Mouse (Mus musculus) T-cell, adult 66 days (primary cell): ENCODE results near the gene Tff2. TPM values are rescaled to one million over a fixed set of nuclear protein-coding genes. Genes with fewer than 3 reads are reported as not detected.

Experiments used
- total RNA-seq, 2 experiments: library from RNA; stranded (reverse); gene quantifications; 3 replicates in 1 of 2; 4 replicates in 1 of 2; pipeline ENCODE4 v1.2.4; 2023

Gene Tff2
- total RNA-seq = not detected

GRCm38 (mm10) chr17:31144040-31145037 lies at the start of gene Tff2:
Gene Tff2, minus strand, starts transcription at chr17:31144282.

GRCm38 (mm10) chr17:31165127-31165526 lies 21.0 kb upstream of the Tff2 start, which contains the start of gene Tff1:
Gene Tff1, minus strand, starts transcription at chr17:31165277.

GRCm38 (mm10) chr17:31129452-31129851 lies 14.6 kb downstream of the Tff2 start, which contains the start of gene Tff3:
Gene Tff3, minus strand, starts transcription at chr17:31129646.

Other genes with a start within 250 kb of the Tff2 start
- under 1 TPM in 1 of 2 experiments, not detected in 1; 0.12 TPM for gene Glp1r, start 242.5 kb downstream of the Tff2 start, total RNA-seq
- not detected for gene Umodl1, start 189.6 kb downstream of the Tff2 start, total RNA-seq
- 100 to 1,000 TPM in 1 of 2 experiments, 10 to 100 TPM in 1; 92.6 to 116 TPM for gene Abcg1, start 86.6 kb downstream of the Tff2 start, total RNA-seq
- gene Tff3, start 14.6 kb downstream of the Tff2 start, total RNA-seq = not detected
- not detected for gene Tff1, start 21.0 kb upstream of the Tff2 start, total RNA-seq
- gene Tmprss3, start 54.7 kb upstream of the Tff2 start, total RNA-seq = under 1 TPM; 0.24 to 0.41 TPM
- 100 to 1,000 TPM in 1 of 2 experiments, 10 to 100 TPM in 1; 97.2 to 107 TPM for gene Ubash3a, start 63.6 kb upstream of the Tff2 start, total RNA-seq
- under 1 TPM in 1 of 2 experiments, not detected in 1; 0.73 TPM for gene Rsph1, start 133.1 kb upstream of the Tff2 start, total RNA-seq
- gene Slc37a1, start 142.5 kb upstream of the Tff2 start, total RNA-seq = 100 to 1,000 TPM in 1 of 2 experiments, 10 to 100 TPM in 1; 93.7 to 101 TPM
- gene Pde9a, start 241.9 kb upstream of the Tff2 start, total RNA-seq = 1 to 10 TPM in 1 of 2 experiments, under 1 TPM in 1; 0.96 to 1.2 TPM